Mouse (Mus musculus) olfactory bulb, adult 2 months (tissue): ENCODE data around the gene Ppox. TPM values are rescaled to one million over a fixed set of nuclear protein-coding genes. Genes with fewer than 3 reads are reported as not detected.
"Not testable (repeated sequence)": the region's sequence is repeated elsewhere in the genome, so short reads cannot be mapped to it uniquely, and the experiment has no call there.

Experiments used
- H3K27ac ChIP-seq: fragments of 200-500 bp; 2 replicates; pipeline ENCODE4 v1.5.1; 2012; ENCODE audit warnings: low read depth, low read length; ENCODE audit not compliant: insufficient read depth
- H3K4me1 ChIP-seq: fragments of 200-500 bp; 2 replicates; pipeline ENCODE4 v1.6.1; 2012; ENCODE audit warnings: low read length; ENCODE audit not compliant: control insufficient read depth, insufficient read depth
- H3K4me3 ChIP-seq: fragments of 200-500 bp; 2 replicates; pipeline ENCODE4 v1.5.1; 2012; ENCODE audit warnings: mild to moderate bottlenecking, low read depth, low read length, moderate library complexity; ENCODE audit not compliant: insufficient read depth
- CTCF ChIP-seq: fragments of 200-500 bp; IDR thresholded peaks from 2 replicates; pipeline ENCODE4 v1.5.1; 2012; ENCODE audit warnings: low read depth, mild to moderate bottlenecking, low read length, moderate library complexity; ENCODE audit not compliant: insufficient read depth
- POLR2A ChIP-seq: fragments of 200-500 bp; IDR thresholded peaks from 2 replicates; pipeline ENCODE4 v1.6.1; 2012; ENCODE audit warnings: mild to moderate bottlenecking, low read depth, low read length, moderate library complexity; ENCODE audit not compliant: insufficient read depth
- WGBS: fragments of 180-500 bp; shearing (Covaris S2); methylation state at CpG from one replicate; pipeline ENCODE4 v1.1.7; 2018; 5-methylcytosine and 5-hydroxymethylcytosine counted together
- polyA plus RNA-seq: library from polyadenylated mRNA; stranded (reverse); fragments of >200 nt; gene quantifications from 2 replicates; pipeline ENCODE4 v1.2.4, GENCODE M21; 2012; ENCODE audit warnings: low replicate concordance; ENCODE audit not compliant: missing spikeins, insufficient read depth, insufficient read length

Ppox gene
- polyA plus RNA-seq = not detected in 2 replicates

DNA sequence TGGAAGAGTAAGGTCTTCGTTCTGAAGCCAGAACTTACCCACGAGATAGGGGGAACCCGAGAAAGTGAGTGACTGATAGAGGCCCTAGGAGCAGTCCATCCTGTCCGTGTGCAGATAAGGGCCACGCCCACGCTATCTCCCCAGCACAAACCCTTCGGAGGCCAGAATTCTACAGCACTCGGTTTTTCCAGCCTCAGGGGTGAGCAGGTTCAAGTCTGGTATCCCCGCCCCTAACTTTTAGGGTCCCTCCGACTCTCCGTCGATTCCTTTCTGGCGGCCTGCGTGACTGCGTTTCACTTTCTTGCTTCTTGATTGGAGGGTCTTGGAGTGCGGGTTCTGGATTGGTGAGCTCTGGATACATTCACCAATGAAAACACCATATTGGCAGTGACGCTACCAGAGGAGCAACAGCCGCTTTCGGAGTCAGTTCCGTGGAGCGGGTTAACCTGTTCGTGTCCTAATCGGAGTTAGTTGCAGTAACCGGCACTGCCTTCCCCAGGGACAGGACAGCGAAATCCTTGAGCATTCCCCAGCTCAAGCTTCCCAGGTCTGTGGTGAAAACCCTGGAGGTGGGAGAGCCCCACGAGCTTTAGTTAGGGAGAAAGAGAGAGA lies at the start of gene Ppox:
Ppox (minus strand) TSS at position 271 of the 612 bp plus-strand sequence.
- peaks cover 22% of the 10 kb centered on the region for H3K4me1 ChIP-seq
- H3K27ac ChIP-seq = peak within 1 kb of the TSS; percentile 45
- TF ChIP-seq CTCF (no peak), POLR2A (peak; percentile 18; the same call in 1 of the 2 replicates)
- under 1% methylated on average over 26 of the region's 26 CpGs for WGBS
- H3K4me3 ChIP-seq = peak within 1 kb of the TSS; percentile 82

DNA sequence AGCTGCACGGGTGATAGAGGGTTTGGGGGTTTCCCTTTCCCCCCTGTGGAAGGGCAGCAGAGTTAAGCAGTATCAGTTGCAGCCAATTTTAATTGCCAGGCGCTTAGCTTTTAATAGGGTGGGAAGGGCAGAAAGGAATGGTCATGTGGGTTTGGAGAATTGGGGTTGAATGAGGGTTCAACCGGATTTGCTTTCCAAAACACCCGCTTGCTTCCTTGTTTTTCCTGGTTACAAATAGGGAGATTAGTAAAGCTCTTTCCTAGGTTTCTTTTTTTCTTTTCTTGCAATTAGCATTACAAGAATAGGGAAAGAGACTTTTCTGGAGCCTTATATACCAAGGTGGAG lies 49.2 kb upstream of the Ppox start:
- 2% methylated on average over 4 of the region's 4 CpGs for WGBS
- TF ChIP-seq CTCF (no peak), POLR2A (no peak)
- H3K4me1 ChIP-seq = peaks cover 5% of the 10 kb centered on the region; the same call in 1 of the 2 replicates
- 0 out of 2 replicates have a peak overlapping the region, but pooled peaks have one; percentile 45 for H3K27ac ChIP-seq
- H3K4me3 ChIP-seq = peak overlapping the region; percentile 61

GRCm38 (mm10) chr1:171329433-171330215 lies 48.6 kb upstream of the Ppox start:
- H3K4me3 ChIP-seq = peak overlapping the region; percentile 61
- peak overlapping the region; percentile 45; the same call in 1 of the 2 replicates for H3K27ac ChIP-seq
- WGBS = under 1% methylated on average over 59 of the region's 61 CpGs
- peaks cover 5% of the 10 kb centered on the region; the same call in 1 of the 2 replicates for H3K4me1 ChIP-seq
- TF ChIP-seq POLR2A (0 out of 2 replicates have a peak, but pooled peaks have one; percentile 4), CTCF (no peak)

DNA sequence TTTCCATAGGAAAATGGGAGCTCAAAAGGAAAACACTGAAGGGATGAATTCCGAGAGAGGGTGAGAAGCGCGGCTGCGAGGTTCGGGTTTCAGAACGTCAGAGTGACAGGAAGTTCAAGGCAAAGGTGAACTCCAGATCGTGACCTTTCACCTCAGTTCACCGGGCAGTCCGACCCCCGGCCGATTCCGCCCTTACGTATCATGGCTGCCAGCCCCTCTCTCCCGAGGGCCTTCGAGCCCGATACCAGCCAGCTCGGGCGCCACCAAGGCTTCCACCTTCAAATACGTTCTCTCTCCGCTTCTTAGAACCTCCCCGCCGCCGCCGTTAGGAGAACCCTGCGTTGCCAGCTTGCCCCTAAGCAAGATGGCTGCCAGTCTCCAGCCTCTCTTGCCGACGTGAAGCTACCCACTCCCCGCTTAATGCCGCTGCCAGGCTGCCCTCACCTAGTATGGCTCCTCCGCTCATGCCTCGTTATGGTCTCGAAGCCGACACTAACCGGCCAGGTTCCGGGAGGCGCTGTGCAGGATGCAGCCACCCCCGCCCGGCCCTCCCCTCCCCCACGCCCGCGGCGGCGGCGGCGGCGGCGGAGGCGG lies 48.0 kb upstream of the Ppox start, which contains the start of gene Dedd:
Dedd (plus strand) TSS at position 307 of the 594 bp plus-strand sequence.
- no peak for TF ChIP-seq CTCF
- 0 out of 2 replicates have a peak, but pooled peaks have one; percentile 16 for TF ChIP-seq POLR2A
- under 1% methylated on average over 48 of the region's 48 CpGs for WGBS

GRCm38 (mm10) chr1:171328244-171328643 lies 47.3 kb upstream of the Ppox start:
- 0 out of 2 replicates have a peak, but pooled peaks cover 3% of the 10 kb centered on the region for H3K4me1 ChIP-seq
- WGBS = 17% methylated on average over 9 of the region's 9 CpGs
- TF ChIP-seq POLR2A = no peak
- H3K27ac ChIP-seq = peak overlapping the region; percentile 89
- peak overlapping the region; percentile 61 for H3K4me3 ChIP-seq

More for the DNA sequence above, 48.0 kb upstream of the Ppox start, which contains the start of gene Dedd:
- peak within 1 kb of the TSS; percentile 89 for H3K27ac ChIP-seq
- H3K4me3 ChIP-seq = peak within 1 kb of the TSS; percentile 61
- peaks cover 4% of the 10 kb centered on the region; the same call in 1 of the 2 replicates for H3K4me1 ChIP-seq

GRCm38 (mm10) chr1:171326588-171326987 lies 45.6 kb upstream of the Ppox start:
- H3K27ac ChIP-seq, H3K4me3 ChIP-seq, H3K4me1 ChIP-seq: not testable (repeated sequence)
- WGBS = 78% methylated on average over 4 of the region's 4 CpGs

DNA sequence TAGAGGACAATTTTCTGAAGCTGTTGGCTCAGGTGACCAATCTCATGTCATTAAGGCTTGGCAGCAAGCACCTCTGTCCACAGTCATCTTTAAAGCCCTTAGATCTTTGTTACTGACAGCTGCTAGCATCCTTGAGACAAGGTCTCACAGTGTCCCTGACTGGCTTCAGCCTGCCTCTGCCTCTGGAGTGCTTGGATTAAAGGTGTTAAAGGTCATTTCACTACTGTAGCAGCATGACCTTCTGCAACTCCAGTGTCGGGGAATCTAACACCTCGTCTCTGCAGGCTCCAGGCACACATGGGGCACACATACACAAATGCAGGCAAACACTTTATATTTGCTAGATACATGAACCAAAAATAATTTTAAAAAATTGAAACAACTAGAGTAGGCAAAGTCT lies 44.6 kb upstream of the Ppox start:
- TF ChIP-seq POLR2A (no peak), CTCF (no peak)
- Histone ChIP-seq H3K27ac (no peak overlapping the region), H3K4me3 (no peak overlapping the region), H3K4me1 (0 out of 2 replicates have a peak, but pooled peaks cover 3% of the 10 kb centered on the region)
- 92% methylated on average over 2 of the region's 2 CpGs for WGBS

- 84% methylated on average over 1 of the region's 1 CpGs for WGBS
- H3K27ac ChIP-seq = no peak overlapping the region
- TF ChIP-seq POLR2A (no peak), CTCF (no peak)
- no peak overlapping the region for H3K4me3 ChIP-seq
- 0 out of 2 replicates have a peak, but pooled peaks cover 3% of the 10 kb centered on the region for H3K4me1 ChIP-seq
Observed at GRCm38 (mm10) chr1:171322012-171322411, 41.0 kb upstream of the Ppox start.

DNA sequence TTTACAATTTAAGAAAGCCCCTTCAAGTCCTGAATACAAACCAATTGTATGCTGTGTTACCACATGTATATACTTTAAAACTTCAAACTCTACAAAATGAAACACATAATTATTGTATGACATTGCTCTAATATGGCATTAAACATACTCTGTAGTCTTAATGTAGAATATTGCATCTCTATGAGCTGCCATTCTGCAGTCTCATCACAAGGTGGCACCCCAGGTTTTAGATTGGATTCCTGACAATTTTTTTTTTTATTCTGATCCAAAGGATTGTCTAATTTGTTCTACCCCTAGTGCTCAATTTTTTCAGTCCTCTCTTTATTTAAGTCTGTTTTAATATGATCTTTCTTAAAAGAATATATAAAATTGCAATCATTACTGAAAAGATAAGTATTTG lies 40.4 kb upstream of the Ppox start:
- H3K4me3 ChIP-seq = no peak overlapping the region
- no peaks in the 10 kb centered on the region for H3K4me1 ChIP-seq
- no peak for TF ChIP-seq POLR2A
- no peak for TF ChIP-seq CTCF
- H3K27ac ChIP-seq = no peak overlapping the region

DNA sequence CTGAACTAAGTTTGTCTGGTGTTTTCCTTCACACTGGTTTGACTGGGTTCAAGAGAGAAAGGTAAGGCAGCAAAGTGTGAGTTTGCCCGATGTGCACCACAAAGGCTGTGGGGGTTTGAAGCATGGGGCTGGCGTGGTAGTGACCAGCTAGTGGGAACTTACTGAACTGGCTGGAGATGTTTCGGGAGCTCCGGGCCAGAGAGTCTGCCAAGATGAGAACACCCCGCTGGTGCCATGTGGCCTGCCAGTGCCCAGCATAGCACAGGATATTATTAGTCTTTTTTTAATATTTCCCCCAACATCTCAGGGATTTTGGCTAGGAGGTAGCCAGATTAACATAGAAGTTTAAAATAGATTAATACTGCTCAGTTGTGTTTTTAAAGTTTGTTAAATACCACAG lies 39.2 kb upstream of the Ppox start:
- 21% methylated on average over 5 of the region's 5 CpGs for WGBS
- Histone ChIP-seq H3K4me3 (no peak overlapping the region), H3K4me1 (no peaks in the 10 kb centered on the region), H3K27ac (no peak overlapping the region)
- TF ChIP-seq CTCF = no peak
- no peak for TF ChIP-seq POLR2A
